Mouse (Mus musculus) intestine, embryonic 16.5 days (tissue): ENCODE results near the gene Slc47a1. TPM values are rescaled to one million over a fixed set of nuclear protein-coding genes. Genes with fewer than 3 reads are reported as not detected.
"Not testable (repeated sequence)": the region's sequence is repeated elsewhere in the genome, so short reads cannot be mapped to it uniquely, and the experiment has no call there.

ENCODE experiments used
- ATAC-seq: fragments of 200-750 bp; cut with Nextera tagmentation; 2 replicates; pipeline ENCODE4 v1.8.0; 2017; ENCODE audit warnings: moderate TSS enrichment, moderate library complexity
- H3K27ac ChIP-seq: fragments of 300-500 bp; sonication (generic); 2 replicates; pipeline ENCODE4 v1.5.1; 2014; ENCODE audit warnings: mild to moderate bottlenecking, low read length
- H3K27me3 ChIP-seq: fragments of 300-500 bp; sonication (generic); replicated peaks from 2 replicates; pipeline ENCODE4 v1.6.1; 2014; ENCODE audit warnings: low read length, control low read depth, mixed read lengths; ENCODE audit not compliant: control insufficient read depth, insufficient read depth
- H3K36me3 ChIP-seq: fragments of 300-500 bp; sonication (generic); 2 replicates; pipeline ENCODE4 v1.6.1; 2014; ENCODE audit warnings: low read length, control low read depth; ENCODE audit not compliant: control insufficient read depth, insufficient read depth
- H3K4me1 ChIP-seq: fragments of 300-500 bp; sonication (generic); 2 replicates; pipeline ENCODE4 v1.6.1; 2014; ENCODE audit warnings: low read length, control low read depth, mixed read lengths; ENCODE audit not compliant: control insufficient read depth, insufficient read depth
- H3K4me2 ChIP-seq: fragments of 300-500 bp; sonication (generic); 2 replicates; pipeline ENCODE4 v1.6.1; 2014; ENCODE audit warnings: low read depth, low read length, control low read depth
- H3K4me3 ChIP-seq: fragments of 300-500 bp; sonication (generic); 2 replicates; pipeline ENCODE4 v1.5.1; 2014; ENCODE audit warnings: mild to moderate bottlenecking, low read length
- H3K9ac ChIP-seq: fragments of 300-500 bp; sonication (generic); 2 replicates; pipeline ENCODE4 v1.6.1; 2014; ENCODE audit warnings: low read depth, low read length
- H3K9me3 ChIP-seq: fragments of 300-500 bp; sonication (generic); 2 replicates; pipeline ENCODE4 v1.6.1; 2016; ENCODE audit warnings: low read length, control low read depth; ENCODE audit not compliant: control insufficient read depth
- WGBS: fragments of 180-500 bp; shearing (Covaris S2); extraction: QIAGEN DNeasy Blood & Tissue Kit; methylation state at CpG from one replicate; pipeline ENCODE4 v1.1.7; 2014; 5-methylcytosine and 5-hydroxymethylcytosine counted together
- polyA plus RNA-seq: library from polyadenylated mRNA; unstranded; fragments of >200 nt; fragmentation: Nextera tagmentation; extraction: Ambion mirVana; gene quantifications from 2 replicates; pipeline ENCODE4 v1.2.1, GENCODE M21; 2015

Gene Slc47a1
- polyA plus RNA-seq, 1 experiment from 2014 or later = 12.5 TPM

GRCm38 (mm10) chr11:61410129-61410528 is 32.0 kb upstream of the Slc47a1 start:
- no peak for ATAC-seq
- Histone ChIP-seq H3K36me3 (no peaks in the 10 kb centered on the region), H3K27me3 (no peaks in the 10 kb centered on the region), H3K9me3 (no peaks in the 10 kb centered on the region), H3K4me2 (no peak overlapping the region), H3K4me1 (no peaks in the 10 kb centered on the region), H3K4me3 (no peak overlapping the region), H3K9ac (no peak overlapping the region), H3K27ac (no peak overlapping the region)
- WGBS = 0% methylated on average over 1 of the region's 1 CpGs

- peak overlapping the region; percentile 65; the same call in 1 of the 2 replicates for H3K4me2 ChIP-seq
- no peaks in the 10 kb centered on the region for H3K4me1 ChIP-seq
These were observed 30.9 kb upstream of the Slc47a1 start for GRCm38 (mm10) chr11:61409051-61409450.

GRCm38 (mm10) chr11:61408184-61409027 is 30.3 kb upstream of the Slc47a1 start:
- peak; percentile 95 for ATAC-seq
- Histone ChIP-seq H3K9me3 (no peaks in the 10 kb centered on the region), H3K9ac (peak overlapping the region; percentile 85), H3K27me3 (no peaks in the 10 kb centered on the region), H3K4me2 (peak overlapping the region; percentile 65), H3K27ac (peak overlapping the region; percentile 96), H3K4me3 (peak overlapping the region; percentile 82), H3K36me3 (no peaks in the 10 kb centered on the region), H3K4me1 (no peaks in the 10 kb centered on the region)
- under 1% methylated on average over 64 of the region's 64 CpGs for WGBS

More at GRCm38 (mm10) chr11:61409051-61409450, 30.9 kb upstream of the Slc47a1 start:
- no peak overlapping the region for H3K9ac ChIP-seq
- no peaks in the 10 kb centered on the region for H3K36me3 ChIP-seq
- H3K27ac ChIP-seq = no peak overlapping the region
- 16% methylated on average over 3 of the region's 3 CpGs for WGBS
- H3K27me3 ChIP-seq = no peaks in the 10 kb centered on the region
- ATAC-seq = no peak
- peak overlapping the region; percentile 82; the same call in 1 of the 2 replicates for H3K4me3 ChIP-seq
- H3K9me3 ChIP-seq = no peaks in the 10 kb centered on the region

GRCm38 (mm10) chr11:61407638-61408183 is 29.6 kb upstream of the Slc47a1 start:
- peak; percentile 93 for ATAC-seq
- Histone ChIP-seq H3K9ac (peak overlapping the region; percentile 85), H3K4me2 (peak overlapping the region; percentile 65), H3K4me1 (no peaks in the 10 kb centered on the region), H3K27ac (peak overlapping the region; percentile 96), H3K36me3 (no peaks in the 10 kb centered on the region), H3K9me3 (no peaks in the 10 kb centered on the region), H3K4me3 (peak overlapping the region; percentile 82), H3K27me3 (no peaks in the 10 kb centered on the region)
- 1% methylated on average over 39 of the region's 39 CpGs for WGBS

- WGBS = 86% methylated on average over 4 of the region's 4 CpGs
These were observed 23.6 kb upstream of the Slc47a1 start for GRCm38 (mm10) chr11:61401794-61402193.

GRCm38 (mm10) chr11:61400681-61401346 is 22.7 kb upstream of the Slc47a1 start:
- no peak for ATAC-seq
- WGBS = 81% methylated on average over 8 of the region's 8 CpGs
- H3K27me3 ChIP-seq = no peaks in the 10 kb centered on the region

More at GRCm38 (mm10) chr11:61401794-61402193, 23.6 kb upstream of the Slc47a1 start:
- H3K4me2 ChIP-seq = no peak overlapping the region
- H3K36me3 ChIP-seq = no peaks in the 10 kb centered on the region
- no peak overlapping the region for H3K9ac ChIP-seq
- H3K27me3 ChIP-seq = no peaks in the 10 kb centered on the region
- H3K27ac ChIP-seq = no peak overlapping the region
- ATAC-seq = no peak
- H3K4me1 ChIP-seq = no peaks in the 10 kb centered on the region
- H3K4me3 ChIP-seq = no peak overlapping the region
- no peaks in the 10 kb centered on the region for H3K9me3 ChIP-seq

GRCm38 (mm10) chr11:61397423-61398043 is 19.4 kb upstream of the Slc47a1 start:
- not testable (repeated sequence) for H3K9ac ChIP-seq, H3K9me3 ChIP-seq, H3K4me3 ChIP-seq, H3K4me2 ChIP-seq, H3K27me3 ChIP-seq, H3K27ac ChIP-seq, ATAC-seq, H3K36me3 ChIP-seq, H3K4me1 ChIP-seq
- WGBS = 95% methylated on average over 17 of the region's 18 CpGs

More at GRCm38 (mm10) chr11:61400681-61401346, 22.7 kb upstream of the Slc47a1 start:
- Histone ChIP-seq H3K4me1 (no peaks in the 10 kb centered on the region), H3K4me3 (no peak overlapping the region), H3K4me2 (no peak overlapping the region), H3K9me3 (no peaks in the 10 kb centered on the region), H3K36me3 (no peaks in the 10 kb centered on the region), H3K27ac (no peak overlapping the region), H3K9ac (no peak overlapping the region)

- Histone ChIP-seq H3K4me3 (no peak overlapping the region), H3K4me2 (no peak overlapping the region), H3K9ac (no peak overlapping the region), H3K4me1 (no peaks in the 10 kb centered on the region), H3K9me3 (no peaks in the 10 kb centered on the region), H3K27me3 (no peaks in the 10 kb centered on the region), H3K36me3 (no peaks in the 10 kb centered on the region), H3K27ac (no peak overlapping the region)
- no peak for ATAC-seq
- 59% methylated on average over 4 of the region's 4 CpGs for WGBS
These were observed 10.8 kb upstream of the Slc47a1 start for GRCm38 (mm10) chr11:61388936-61389335.

GRCm38 (mm10) chr11:61388012-61388411 is 9.9 kb upstream of the Slc47a1 start:
- Histone ChIP-seq H3K27ac (no peak overlapping the region), H3K27me3 (no peaks in the 10 kb centered on the region), H3K36me3 (no peaks in the 10 kb centered on the region), H3K4me1 (no peaks in the 10 kb centered on the region), H3K9me3 (no peaks in the 10 kb centered on the region), H3K9ac (no peak overlapping the region), H3K4me2 (no peak overlapping the region), H3K4me3 (no peak overlapping the region)
- 61% methylated on average over 6 of the region's 6 CpGs for WGBS
- ATAC-seq = no peak
